Mouse (Mus musculus) embryonic fibroblast, embryonic 13.5 days (primary cell): ENCODE data around the gene Pdcd2l. TPM values are rescaled to one million over a fixed set of nuclear protein-coding genes. Genes with fewer than 3 reads are reported as not detected.
A peak's percentile ranks its signal among the peaks of the same experiment; 100 is the strongest.
"Not testable (repeated sequence)": the region's sequence is repeated elsewhere in the genome, so short reads cannot be mapped to it uniquely, and the experiment has no call there.

Experiments
- H3K27ac ChIP-seq: 2 replicates; pipeline ENCODE4 v1.5.1; 2012; ENCODE audit warnings: low read length, control low read depth, inconsistent platforms; ENCODE audit not compliant: insufficient read depth
- H3K4me1 ChIP-seq: 2 replicates; pipeline ENCODE4 v1.6.1; 2011; ENCODE audit warnings: low read length; ENCODE audit not compliant: control insufficient read depth, insufficient read depth
- H3K4me3 ChIP-seq: 2 replicates; pipeline ENCODE4 v1.5.1; 2011; ENCODE audit warnings: mild to moderate bottlenecking, control low read depth, low read length; ENCODE audit not compliant: insufficient read depth
- CTCF ChIP-seq: IDR thresholded peaks from 2 replicates; pipeline ENCODE4 v1.5.1; 2011; ENCODE audit warnings: mild to moderate bottlenecking, control low read depth, low read length, moderate library complexity, borderline replicate concordance; ENCODE audit not compliant: insufficient read depth
- POLR2A ChIP-seq: IDR thresholded peaks from 2 replicates; pipeline ENCODE4 v1.6.1; 2011; ENCODE audit warnings: low read depth, mild to moderate bottlenecking, control low read depth, low read length, moderate library complexity
- polyA plus RNA-seq: library from polyadenylated mRNA; stranded (reverse); fragments of >200 nt; gene quantifications from 2 replicates; pipeline ENCODE4 v1.2.4, GENCODE M21; 2011; ENCODE audit warnings: low read depth; ENCODE audit not compliant: missing spikeins, insufficient read length

The Pdcd2l gene
- polyA plus RNA-seq, 1 experiment: 18.6 TPM

- H3K27ac ChIP-seq: no peak overlapping the region
- no peaks in the 10 kb centered on the region for H3K4me1 ChIP-seq
- no peak overlapping the region for H3K4me3 ChIP-seq
- TF ChIP-seq POLR2A (no peak), CTCF (no peak)
Measured at GRCm38 (mm10) chr7:34183794-34184193, 12.7 kb downstream of the Pdcd2l start.

- no peak overlapping the region for H3K27ac ChIP-seq
- H3K4me1 ChIP-seq: no peaks in the 10 kb centered on the region
- no peak overlapping the region for H3K4me3 ChIP-seq
- no peak for TF ChIP-seq CTCF
- no peak for TF ChIP-seq POLR2A
Measured at GRCm38 (mm10) chr7:34183356-34183755, 13.1 kb downstream of the Pdcd2l start.

GRCm38 (mm10) chr7:34176241-34176640 lies 20.2 kb downstream of the Pdcd2l start:
- not testable (repeated sequence) for H3K4me1 ChIP-seq, H3K27ac ChIP-seq, H3K4me3 ChIP-seq

GRCm38 (mm10) chr7:34172251-34172650 lies 24.2 kb downstream of the Pdcd2l start:
- Histone ChIP-seq H3K4me3 (no peak overlapping the region), H3K4me1 (no peaks in the 10 kb centered on the region), H3K27ac (no peak overlapping the region)
- TF ChIP-seq POLR2A (no peak), CTCF (no peak)

GRCm38 (mm10) chr7:34169454-34169853 lies 27.0 kb downstream of the Pdcd2l start, which contains the start of gene Uba2:
Gene Uba2, minus strand, starts transcription at chr7:34169599.
- Histone ChIP-seq H3K27ac (no peak within 1 kb of the TSS), H3K4me3 (no peak within 1 kb of the TSS; the same call in 1 of the 2 replicates), H3K4me1 (no peaks in the 10 kb centered on the region; the same call in 1 of the 2 replicates)
- TF ChIP-seq POLR2A: no peak
- no peak for TF ChIP-seq CTCF

- H3K4me3 ChIP-seq: peak overlapping the region; percentile 92
- H3K27ac ChIP-seq: peak overlapping the region; percentile 59
- TF ChIP-seq POLR2A (peak; percentile 95), CTCF (no peak)
- H3K4me1 ChIP-seq: no peaks in the 10 kb centered on the region; the same call in 1 of the 2 replicates
Measured at GRCm38 (mm10) chr7:34168470-34169251, 27.8 kb downstream of the Pdcd2l start.

- no peaks in the 10 kb centered on the region; the same call in 1 of the 2 replicates for H3K4me1 ChIP-seq
- H3K4me3 ChIP-seq: peak overlapping the region; percentile 92
- H3K27ac ChIP-seq: peak overlapping the region; percentile 59
- TF ChIP-seq CTCF: no peak
- no peak for TF ChIP-seq POLR2A
Measured at GRCm38 (mm10) chr7:34167766-34168469, 28.5 kb downstream of the Pdcd2l start.

- H3K4me1 ChIP-seq: no peaks in the 10 kb centered on the region; the same call in 1 of the 2 replicates
- peak overlapping the region; percentile 2 for H3K4me3 ChIP-seq
- no peak overlapping the region for H3K27ac ChIP-seq
- TF ChIP-seq CTCF: peak; percentile 67; the same call in 1 of the 2 replicates
- TF ChIP-seq POLR2A: no peak
Measured at GRCm38 (mm10) chr7:34166850-34167249, 29.6 kb downstream of the Pdcd2l start.

GRCm38 (mm10) chr7:34165999-34166398 lies 30.5 kb downstream of the Pdcd2l start:
- no peaks in the 10 kb centered on the region; the same call in 1 of the 2 replicates for H3K4me1 ChIP-seq
- H3K4me3 ChIP-seq: peak overlapping the region; percentile 4; the same call in 1 of the 2 replicates
- H3K27ac ChIP-seq: no peak overlapping the region
- no peak for TF ChIP-seq CTCF
- TF ChIP-seq POLR2A: no peak

- Histone ChIP-seq H3K27ac (no peak overlapping the region), H3K4me1 (no peaks in the 10 kb centered on the region; the same call in 1 of the 2 replicates), H3K4me3 (no peak overlapping the region)
- TF ChIP-seq POLR2A (no peak), CTCF (no peak)
Measured at GRCm38 (mm10) chr7:34164671-34165070, 31.8 kb downstream of the Pdcd2l start.
